Mouse (Mus musculus): ENCODE measurements around the gene Cenpo. TPM values are rescaled to one million over a fixed set of nuclear protein-coding genes. Genes with fewer than 3 reads are reported as not detected.

Cenpo gene
- total and polyA plus RNA-seq, 2 experiments from 2014 or later: 5.8 to 9.3 TPM

DNA sequence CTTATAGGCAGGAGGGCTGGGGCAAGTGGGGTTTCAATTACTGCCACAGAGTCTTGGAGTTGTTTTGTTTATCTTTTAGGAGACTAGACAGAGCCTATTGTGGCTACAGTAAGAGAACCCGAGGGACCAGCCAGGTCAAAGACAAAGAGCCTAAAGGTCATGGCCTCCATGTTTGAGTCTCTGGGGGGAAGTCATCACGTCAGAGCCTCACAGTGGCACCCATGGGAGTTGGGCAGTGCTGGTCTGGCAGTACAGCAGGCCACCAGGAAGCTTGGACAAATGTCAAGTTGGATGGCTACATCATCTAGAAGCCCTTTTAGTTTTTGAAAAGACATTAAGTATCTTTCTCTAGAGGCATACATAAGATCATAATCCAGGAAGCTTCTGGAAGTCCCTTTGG, 71.2 kb downstream of the Cenpo start:
- DNase-seq (ENCODE audit: low spot score) (no peak), ATAC-seq (ENCODE audit: low FRiP score) (no peak)
- no peaks in the 10 kb centered on the region for H3K27me3 ChIP-seq (ENCODE audit: insufficient read depth, low read length)
- TF ChIP-seq CTCF (IDR thresholded peaks at IDR 0.05): no peak
- H3K27ac ChIP-seq (ENCODE audit: low read depth, low read length): no peak overlapping the region
- H3K36me3 ChIP-seq (ENCODE audit: insufficient read depth, low read length): no peaks in the 10 kb centered on the region
- H3K4me2 ChIP-seq (ENCODE audit: low read depth, low read length, poor library complexity, severe bottlenecking): no peak overlapping the region
- H3K4me3 ChIP-seq (ENCODE audit: low read depth, low read length): no peak overlapping the region
- H3K9me3 ChIP-seq (ENCODE audit: low read length): no peaks in the 10 kb centered on the region
- no peaks in the 10 kb centered on the region for H3K4me1 ChIP-seq (ENCODE audit: insufficient read depth, low read length)
- H3K9ac ChIP-seq (replicated peaks; ENCODE audit: low read length, poor library complexity, severe bottlenecking): no peak overlapping the region
- 31% methylated on average over 2 of the region's 2 CpGs for WGBS

DNA sequence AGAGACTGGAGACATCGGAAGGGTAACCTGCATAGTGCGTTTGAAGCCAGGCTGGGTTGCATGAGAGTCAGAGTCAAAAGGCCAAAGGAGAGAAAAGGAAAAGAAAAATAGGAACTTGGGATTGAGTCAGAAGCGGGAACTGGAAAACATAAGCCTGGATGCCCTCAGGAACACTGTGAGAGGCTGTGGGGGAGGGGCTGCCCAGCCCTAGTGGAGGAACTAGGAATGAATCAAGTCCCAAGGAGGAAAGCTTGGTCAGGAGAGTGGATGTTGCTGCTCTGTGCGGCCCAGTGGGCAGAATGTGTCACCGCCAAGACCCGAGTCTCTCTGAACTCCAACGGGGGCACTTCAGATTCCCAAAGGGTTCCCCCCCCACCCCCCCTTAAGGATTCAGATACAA, 73.8 kb downstream of the Cenpo start:
- Histone ChIP-seq H3K4me3 (ENCODE audit: low read depth, low read length) (no peak overlapping the region), H3K27me3 (ENCODE audit: insufficient read depth, low read length) (no peaks in the 10 kb centered on the region), H3K9me3 (ENCODE audit: low read length) (no peaks in the 10 kb centered on the region), H3K27ac (ENCODE audit: low read depth, low read length) (no peak overlapping the region), H3K9ac (replicated peaks; ENCODE audit: low read length, poor library complexity, severe bottlenecking) (no peak overlapping the region), H3K4me2 (ENCODE audit: low read depth, low read length, poor library complexity, severe bottlenecking) (no peak overlapping the region), H3K4me1 (ENCODE audit: insufficient read depth, low read length) (no peaks in the 10 kb centered on the region), H3K36me3 (ENCODE audit: insufficient read depth, low read length) (no peaks in the 10 kb centered on the region)
- WGBS: 74% methylated on average over 7 of the region's 7 CpGs
- ATAC-seq (ENCODE audit: low FRiP score) (no peak), DNase-seq (ENCODE audit: low spot score) (no peak)
- TF ChIP-seq CTCF (IDR thresholded peaks at IDR 0.05): 0 out of 2 replicates have a peak, but pooled peaks have one; percentile 7

- Histone ChIP-seq H3K27ac (ENCODE audit: low read depth, low read length) (no peak overlapping the region), H3K4me2 (ENCODE audit: low read depth, low read length, poor library complexity, severe bottlenecking) (no peak overlapping the region), H3K27me3 (ENCODE audit: insufficient read depth, low read length) (no peaks in the 10 kb centered on the region), H3K36me3 (ENCODE audit: insufficient read depth, low read length) (no peaks in the 10 kb centered on the region), H3K4me3 (ENCODE audit: low read depth, low read length) (no peak overlapping the region), H3K9ac (replicated peaks; ENCODE audit: low read length, poor library complexity, severe bottlenecking) (no peak overlapping the region), H3K4me1 (ENCODE audit: insufficient read depth, low read length) (no peaks in the 10 kb centered on the region), H3K9me3 (ENCODE audit: low read length) (no peaks in the 10 kb centered on the region)
- WGBS: 95% methylated on average over 7 of the region's 7 CpGs
- DNase-seq (ENCODE audit: low spot score) (no peak), ATAC-seq (ENCODE audit: low FRiP score) (no peak)
- no peak for TF ChIP-seq CTCF (IDR thresholded peaks at IDR 0.05)
Observed at GRCm38 (mm10) chr12:4158868-4159632, 75.0 kb downstream of the Cenpo start.

DNA sequence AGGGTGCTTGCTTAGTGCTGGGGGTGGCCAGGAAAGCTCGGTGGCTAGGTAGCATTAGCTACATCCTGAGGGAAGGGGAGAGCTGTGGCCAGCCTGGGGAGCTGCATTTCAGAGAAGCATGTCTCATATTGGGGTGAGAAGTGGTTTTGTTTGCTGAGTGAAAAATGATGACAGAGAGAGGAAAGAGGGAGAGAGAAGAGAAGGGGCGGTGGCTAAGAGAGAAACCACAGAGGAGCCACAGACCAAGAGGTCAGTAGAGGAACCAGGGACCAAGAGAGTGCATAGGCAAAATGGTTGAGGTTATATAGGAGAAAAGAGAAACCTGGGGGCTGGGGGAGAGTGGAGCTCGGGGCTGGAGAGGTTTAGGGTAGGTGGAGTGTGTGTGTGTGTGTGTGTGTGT, 75.9 kb downstream of the Cenpo start:
- Histone ChIP-seq H3K27ac (ENCODE audit: low read depth, low read length) (no peak overlapping the region), H3K36me3 (ENCODE audit: insufficient read depth, low read length) (no peaks in the 10 kb centered on the region), H3K9ac (replicated peaks; ENCODE audit: low read length, poor library complexity, severe bottlenecking) (no peak overlapping the region), H3K4me2 (ENCODE audit: low read depth, low read length, poor library complexity, severe bottlenecking) (no peak overlapping the region), H3K9me3 (ENCODE audit: low read length) (no peaks in the 10 kb centered on the region), H3K4me1 (ENCODE audit: insufficient read depth, low read length) (no peaks in the 10 kb centered on the region), H3K27me3 (ENCODE audit: insufficient read depth, low read length) (no peaks in the 10 kb centered on the region), H3K4me3 (ENCODE audit: low read depth, low read length) (no peak overlapping the region)
- 90% methylated on average over 3 of the region's 3 CpGs for WGBS
- no peak for TF ChIP-seq CTCF (IDR thresholded peaks at IDR 0.05)
- ATAC-seq (ENCODE audit: low FRiP score) (no peak), DNase-seq (ENCODE audit: low spot score) (no peak)

DNA sequence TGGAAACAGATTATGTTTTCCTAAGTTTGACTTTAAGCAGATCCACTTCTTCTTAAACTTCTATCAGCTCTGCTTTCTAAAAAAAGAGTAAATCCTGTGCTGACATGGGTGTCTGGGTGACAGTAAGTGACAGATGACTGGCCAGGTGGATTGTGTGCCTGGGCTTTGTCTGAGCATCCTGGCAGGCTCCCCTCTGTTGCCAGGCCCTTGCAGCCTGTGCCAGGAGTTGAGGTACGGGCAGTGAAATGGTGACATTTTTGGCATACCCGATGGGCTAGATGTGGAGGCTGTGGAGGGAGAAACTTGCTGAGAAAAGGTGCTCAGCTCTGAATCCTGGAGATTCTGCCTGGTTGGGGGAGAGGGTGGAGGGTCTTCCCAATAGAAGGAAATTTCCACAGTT, 76.6 kb downstream of the Cenpo start:
- ATAC-seq (ENCODE audit: low FRiP score) (no peak), DNase-seq (ENCODE audit: low spot score) (no peak)
- H3K36me3 ChIP-seq (ENCODE audit: insufficient read depth, low read length): no peaks in the 10 kb centered on the region
- H3K4me3 ChIP-seq (ENCODE audit: low read depth, low read length): no peak overlapping the region
- H3K27ac ChIP-seq (ENCODE audit: low read depth, low read length): no peak overlapping the region
- no peak overlapping the region for H3K4me2 ChIP-seq (ENCODE audit: low read depth, low read length, poor library complexity, severe bottlenecking)
- TF ChIP-seq CTCF (IDR thresholded peaks at IDR 0.05): no peak
- no peaks in the 10 kb centered on the region for H3K9me3 ChIP-seq (ENCODE audit: low read length)
- H3K27me3 ChIP-seq (ENCODE audit: insufficient read depth, low read length): no peaks in the 10 kb centered on the region
- H3K9ac ChIP-seq (replicated peaks; ENCODE audit: low read length, poor library complexity, severe bottlenecking): no peak overlapping the region
- 92% methylated on average over 2 of the region's 2 CpGs for WGBS
- no peaks in the 10 kb centered on the region for H3K4me1 ChIP-seq (ENCODE audit: insufficient read depth, low read length)

- Histone ChIP-seq H3K4me2 (ENCODE audit: low read depth, low read length, poor library complexity, severe bottlenecking) (no peak overlapping the region), H3K9ac (replicated peaks; ENCODE audit: low read length, poor library complexity, severe bottlenecking) (no peak overlapping the region), H3K9me3 (ENCODE audit: low read length) (no peaks in the 10 kb centered on the region), H3K27ac (ENCODE audit: low read depth, low read length) (no peak overlapping the region), H3K36me3 (ENCODE audit: insufficient read depth, low read length) (no peaks in the 10 kb centered on the region), H3K27me3 (ENCODE audit: insufficient read depth, low read length) (no peaks in the 10 kb centered on the region), H3K4me1 (ENCODE audit: insufficient read depth, low read length) (no peaks in the 10 kb centered on the region), H3K4me3 (ENCODE audit: low read depth, low read length) (no peak overlapping the region)
- no peak for ATAC-seq (ENCODE audit: low FRiP score)
- WGBS: 81% methylated on average over 3 of the region's 3 CpGs
- no peak for DNase-seq (ENCODE audit: low spot score)
- TF ChIP-seq CTCF (IDR thresholded peaks at IDR 0.05): no peak
Observed at GRCm38 (mm10) chr12:4151969-4152368, 82.1 kb downstream of the Cenpo start.

All from midbrain, postnatal 0 days (tissue).